Mouse (Mus musculus): ENCODE measurements at regions not wholly inside any gene's neighbourhood (a gene's known extent, or its start where the extent isn't known, plus 50 kb on each side); places are given as distances from the start of the nearest gene placed in this dataset.

- TF ChIP-seq GATA1 (IDR thresholded peaks at IDR 0.05; ENCODE audit: borderline replicate concordance, low read length) (no peak), FLI1 (IDR thresholded peaks at IDR 0.05; ENCODE audit: low read length) (no peak)
Measured at GRCm38 (mm10) chr13:93995423-93995822, 62.2 kb upstream of the Lhfpl2 start.

All from megakaryocyte, embryonic 14.5 days (primary cell).